Mouse (Mus musculus) cerebellum, adult 2 months (tissue): ENCODE results near the gene Tnip3.

Source experiments
- CTCF ChIP-seq: fragments of 200-500 bp; IDR thresholded peaks from 2 replicates; pipeline ENCODE4 v1.5.1; 2011; ENCODE audit warnings: low read depth, mild to moderate bottlenecking, control low read depth, low read length, moderate library complexity, borderline replicate concordance; ENCODE audit not compliant: insufficient read depth
- POLR2A ChIP-seq: fragments of 200-500 bp; IDR thresholded peaks from 2 replicates; pipeline ENCODE4 v1.6.1; 2011; ENCODE audit warnings: low read length, control low read depth, borderline replicate concordance; ENCODE audit not compliant: insufficient read depth

DNA sequence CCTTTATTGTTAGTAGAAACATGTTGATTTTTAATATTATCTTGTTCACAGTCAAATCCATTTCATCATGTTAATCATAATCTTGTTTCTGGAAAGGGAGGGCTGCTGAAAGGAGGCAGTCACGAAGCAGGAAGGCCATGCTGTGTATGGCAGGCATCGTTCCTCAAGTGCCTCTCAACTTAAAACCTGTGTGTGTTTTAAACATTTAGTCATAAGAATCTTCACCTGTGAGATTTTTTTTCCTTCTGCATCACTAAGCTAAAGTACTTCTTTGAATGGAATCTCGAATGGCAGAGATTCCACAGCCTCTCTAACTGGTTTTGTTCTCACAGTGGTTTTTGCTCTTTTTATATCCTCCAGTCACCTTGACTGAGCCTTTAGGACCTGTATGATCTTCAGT lies 121.3 kb downstream of the Tnip3 start:
- TF ChIP-seq CTCF, result no peak
- no peak for TF ChIP-seq POLR2A
